Mouse (Mus musculus): ENCODE results near the gene Usp2.

Gene Usp2

GRCm38 (mm10) chr9:44119011-44119410 lies 52.2 kb downstream of the Usp2 start:
- in situ Hi-C loops (cut with MboI, MseI), result no loop called here

- in situ Hi-C loops (cut with MboI, MseI), result loop anchor here in 1 of 2 experiments (10.0 kb wide), 1 partner anchor 235 kb away; no protein-coding TSS in a partner anchor
Observed at GRCm38 (mm10) chr9:44119948-44120465, 53.2 kb downstream of the Usp2 start.

- in situ Hi-C loops (cut with MboI, MseI), result loop anchor here in 1 of 2 experiments (10.0 kb wide), 1 partner anchor 230 kb away; no protein-coding TSS in a partner anchor
Observed at GRCm38 (mm10) chr9:44124317-44124716, 57.5 kb downstream of the Usp2 start.

GRCm38 (mm10) chr9:44125026-44125425 lies 58.2 kb downstream of the Usp2 start:
- in situ Hi-C loops (cut with MboI, MseI), result loop anchor here in 1 of 2 experiments (10.0 kb wide), 1 partner anchor 230 kb away; no protein-coding TSS in a partner anchor

- in situ Hi-C loops (cut with MboI, MseI), result loop anchor here in 1 of 2 experiments (10.0 kb wide), 1 partner anchor 229 kb away; no protein-coding TSS in a partner anchor
Observed at GRCm38 (mm10) chr9:44125546-44126428, 59.0 kb downstream of the Usp2 start.

- in situ Hi-C loops (cut with MboI, MseI), result loop anchor here in 1 of 2 experiments (10.0 kb wide), 1 partner anchor 228 kb away; no protein-coding TSS in a partner anchor
Observed at GRCm38 (mm10) chr9:44126746-44127145, 59.9 kb downstream of the Usp2 start.

- in situ Hi-C loops (cut with MboI, MseI), result loop anchor here in 1 of 2 experiments (10.0 kb wide), 1 partner anchor 227 kb away; no protein-coding TSS in a partner anchor
Observed at GRCm38 (mm10) chr9:44127351-44127801, 60.6 kb downstream of the Usp2 start.

- in situ Hi-C loops (cut with MboI, MseI), result loop anchor here (5.0 to 10.0 kb wide), 2 partner anchors 133 to 225 kb away; no protein-coding TSS in a partner anchor
Observed at GRCm38 (mm10) chr9:44129633-44130032, 62.8 kb downstream of the Usp2 start.

- in situ Hi-C loops (cut with MboI, MseI), result loop anchor here in 1 of 2 experiments (5.0 kb wide), 1 partner anchor 132 kb away; no protein-coding TSS in a partner anchor
Observed at GRCm38 (mm10) chr9:44130034-44130433, 63.2 kb downstream of the Usp2 start.

GRCm38 (mm10) chr9:44130581-44131275 lies 63.9 kb downstream of the Usp2 start:
- in situ Hi-C loops (cut with MboI, MseI), result loop anchor here in 1 of 2 experiments (5.0 kb wide), 1 partner anchor 132 kb away; no protein-coding TSS in a partner anchor

- in situ Hi-C loops (cut with MboI, MseI), result loop anchor here in 1 of 2 experiments (5.0 kb wide), 1 partner anchor 131 kb away; no protein-coding TSS in a partner anchor
Observed at GRCm38 (mm10) chr9:44131276-44131590, 64.4 kb downstream of the Usp2 start.

- in situ Hi-C loops (cut with MboI, MseI), result loop anchor here in 1 of 2 experiments (5.0 kb wide), 1 partner anchor 130 kb away; no protein-coding TSS in a partner anchor
Observed at GRCm38 (mm10) chr9:44132200-44132599, 65.4 kb downstream of the Usp2 start.

- in situ Hi-C loops (cut with MboI, MseI), result loop anchor here in 1 of 2 experiments (5.0 kb wide), 1 partner anchor 129 kb away; no protein-coding TSS in a partner anchor
Observed at GRCm38 (mm10) chr9:44133287-44133686, 66.5 kb downstream of the Usp2 start.

- in situ Hi-C loops (cut with MboI, MseI), result loop anchor here in 1 of 2 experiments (5.0 kb wide), 1 partner anchor 128 kb away; no protein-coding TSS in a partner anchor
Observed at GRCm38 (mm10) chr9:44134101-44134850, 67.5 kb downstream of the Usp2 start, which contains the start of gene Mcam. Gene Mcam, plus strand, starts transcription at chr9:44134469.

- in situ Hi-C loops (cut with MboI, MseI), result loop anchor here in 1 of 2 experiments (5.0 kb wide), 1 partner anchor 127 kb away; no protein-coding TSS in a partner anchor
Observed at GRCm38 (mm10) chr9:44134851-44135730, 68.3 kb downstream of the Usp2 start.

- in situ Hi-C loops (cut with MboI, MseI), result no loop called here
Observed at GRCm38 (mm10) chr9:44135731-44136411, 69.0 kb downstream of the Usp2 start.

GRCm38 (mm10) chr9:44137846-44138245 lies 71.0 kb downstream of the Usp2 start:
- in situ Hi-C loops (cut with MboI, MseI), result no loop called here

GRCm38 (mm10) chr9:44141951-44142350 lies 75.1 kb downstream of the Usp2 start:
- in situ Hi-C loops (cut with MboI, MseI), result no loop called here

- in situ Hi-C loops (cut with MboI, MseI), result no loop called here
Observed at GRCm38 (mm10) chr9:44143421-44143820, 76.6 kb downstream of the Usp2 start.
